Mouse (Mus musculus) gastrocnemius, adult 2 months (tissue): ENCODE measurements around the gene Ccr1l1. TPM values are rescaled to one million over a fixed set of nuclear protein-coding genes. Genes with fewer than 3 reads are reported as not detected.
A peak's percentile ranks its signal among the peaks of the same experiment; 100 is the strongest.
"Not testable (repeated sequence)": the region's sequence is repeated elsewhere in the genome, so short reads cannot be mapped to it uniquely, and the experiment has no call there.

Source experiments
- DNase-seq: peaks from one replicate; pipeline ENCODE4 v3.0.0; 2022
- H3K27ac ChIP-seq: fragments of 200-600 bp; 2 replicates; pipeline ENCODE4 v1.8.1; 2022; ENCODE audit warnings: mild to moderate bottlenecking
- H3K4me3 ChIP-seq: fragments of 200-600 bp; 2 replicates; pipeline ENCODE4 v1.8.1; 2022; ENCODE audit warnings: mild to moderate bottlenecking, moderate library complexity
- CTCF ChIP-seq: fragments of 200-600 bp; IDR thresholded peaks from 2 replicates; pipeline ENCODE4 v1.8.1; 2022; ENCODE audit warnings: antibody characterized with exemption, mild to moderate bottlenecking, moderate library complexity
- intact Hi-C: fragments of 180-260 bp; cut with DNase I; formaldehyde crosslinking; loops from one replicate; pipeline ENCODE4 v1.15.1; 2025
- total RNA-seq, 2 experiments: library from RNA; stranded (reverse); gene quantifications; 2 replicates each; pipeline ENCODE4 v1.2.3; 2021

Gene Ccr1l1
- total RNA-seq, 2 experiments from 2014 or later = not detected

DNA sequence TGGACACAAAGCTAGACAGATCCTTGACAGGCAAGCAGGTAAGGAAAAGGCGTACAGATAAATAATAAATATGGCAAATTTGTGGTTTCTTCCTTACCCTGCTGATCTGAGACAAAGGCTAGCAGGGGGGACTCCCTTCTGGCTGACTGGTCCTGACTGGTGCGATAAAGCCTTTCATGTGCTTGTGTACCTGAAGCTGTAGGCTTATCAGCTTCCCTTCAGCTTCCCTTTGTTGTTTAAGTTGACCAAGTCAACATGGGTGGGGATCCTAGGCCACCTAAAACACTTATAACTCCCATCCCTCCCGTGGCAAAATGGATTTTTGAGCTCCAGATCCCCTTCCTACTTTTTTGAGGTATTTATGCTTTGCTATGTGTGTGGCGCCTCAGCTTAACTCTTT lies 3.7 kb upstream of the Ccr1l1 start:
- no peak overlapping the region for H3K27ac ChIP-seq
- intact Hi-C loops = no loop called here
- no peak overlapping the region for H3K4me3 ChIP-seq
- DNase-seq = no peak
- TF ChIP-seq CTCF = no peak

DNA sequence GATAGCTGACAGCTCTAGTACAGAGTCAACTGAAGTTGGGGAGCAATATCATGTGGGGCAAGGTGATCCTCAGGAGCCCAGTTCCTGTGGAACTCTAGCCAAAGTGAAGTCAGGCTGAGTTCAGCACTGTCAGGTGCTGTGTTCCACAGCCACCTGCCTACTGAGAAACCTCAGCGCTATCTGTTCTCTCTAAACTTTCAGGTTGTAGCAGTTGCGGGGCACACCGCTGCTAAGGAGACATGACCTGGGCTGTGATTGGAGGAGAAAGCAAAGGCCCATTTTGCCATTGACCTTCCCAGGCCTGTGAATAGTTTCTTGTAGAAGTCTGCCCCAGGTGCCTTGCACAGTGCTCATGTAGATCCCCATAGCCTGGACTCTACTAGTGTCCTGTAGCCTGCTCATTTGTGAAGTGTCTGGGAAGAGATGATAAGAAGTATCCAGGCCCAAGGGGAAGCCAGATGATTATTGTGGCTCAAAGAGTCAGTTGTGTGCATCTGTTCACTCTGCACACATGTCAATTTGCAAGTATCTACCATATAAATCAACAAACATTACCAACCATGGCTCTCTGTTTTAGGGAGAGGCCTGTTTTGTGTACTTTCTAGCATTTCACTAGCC lies 2.8 kb upstream of the Ccr1l1 start:
- H3K4me3 ChIP-seq, intact Hi-C loops, H3K27ac ChIP-seq, DNase-seq: not testable (repeated sequence)

DNA sequence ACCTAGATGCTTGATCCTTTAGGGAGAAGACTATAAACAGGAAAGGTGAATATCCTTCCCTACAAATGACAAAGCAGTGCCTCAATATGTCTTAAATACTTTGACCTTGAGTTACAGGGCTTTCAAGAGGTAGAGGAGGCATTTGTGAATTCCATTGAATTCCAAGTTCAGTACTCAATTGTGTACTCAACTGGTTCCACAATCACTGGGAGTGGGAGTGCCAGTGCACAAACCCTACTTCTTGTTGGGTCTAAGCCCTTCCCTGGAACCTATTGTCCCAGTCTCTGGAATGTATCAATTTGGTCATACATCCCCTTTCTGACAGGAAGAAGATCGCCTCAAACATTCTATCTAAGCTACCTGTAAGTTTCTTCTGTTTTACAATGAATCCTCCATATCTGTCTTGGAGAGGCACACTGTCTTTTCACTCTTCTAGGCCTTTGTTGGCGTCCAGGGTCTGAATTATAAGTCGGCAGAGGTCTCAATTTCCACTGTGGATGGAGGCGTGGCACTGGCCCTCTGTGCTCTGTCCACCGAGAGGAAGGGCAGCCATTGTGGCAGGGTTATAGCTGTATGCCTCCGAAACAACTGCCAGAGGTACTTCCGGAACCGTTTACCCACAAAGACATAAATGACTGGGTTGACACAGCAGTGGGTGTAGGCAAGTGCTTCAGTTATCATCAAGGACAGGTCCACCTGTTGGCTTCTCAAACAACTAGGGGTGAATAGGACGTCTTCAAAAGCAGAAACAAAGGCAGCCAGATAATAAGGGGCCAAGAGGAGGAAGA lies 1.1 kb downstream of the Ccr1l1 start:
- TF ChIP-seq CTCF = no peak
- Histone ChIP-seq H3K4me3 (no peak overlapping the region), H3K27ac (no peak overlapping the region)
- no peak for DNase-seq
- intact Hi-C loops = no loop called here

DNA sequence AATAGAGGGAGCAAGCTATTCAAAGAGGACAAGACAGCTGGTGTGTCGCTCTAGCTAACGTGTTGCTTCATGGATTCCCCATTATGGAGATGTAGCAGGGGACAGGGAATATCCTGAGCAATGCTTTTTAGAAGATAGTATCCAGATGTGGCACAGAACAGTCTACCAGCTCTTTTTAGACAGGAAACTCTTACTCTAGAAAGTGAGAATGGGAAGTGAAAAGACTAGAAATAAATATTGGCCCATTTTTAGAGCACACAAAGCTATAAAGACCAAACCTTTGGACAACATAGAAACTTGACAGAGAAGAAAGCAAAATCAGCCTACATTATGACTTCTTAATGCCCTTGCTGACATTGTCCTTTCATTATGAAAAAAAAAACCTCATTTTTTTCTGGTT lies 2.6 kb downstream of the Ccr1l1 start:
- Histone ChIP-seq H3K4me3 (no peak overlapping the region), H3K27ac (no peak overlapping the region)
- DNase-seq = no peak
- intact Hi-C loops = no loop called here
- no peak for TF ChIP-seq CTCF

DNA sequence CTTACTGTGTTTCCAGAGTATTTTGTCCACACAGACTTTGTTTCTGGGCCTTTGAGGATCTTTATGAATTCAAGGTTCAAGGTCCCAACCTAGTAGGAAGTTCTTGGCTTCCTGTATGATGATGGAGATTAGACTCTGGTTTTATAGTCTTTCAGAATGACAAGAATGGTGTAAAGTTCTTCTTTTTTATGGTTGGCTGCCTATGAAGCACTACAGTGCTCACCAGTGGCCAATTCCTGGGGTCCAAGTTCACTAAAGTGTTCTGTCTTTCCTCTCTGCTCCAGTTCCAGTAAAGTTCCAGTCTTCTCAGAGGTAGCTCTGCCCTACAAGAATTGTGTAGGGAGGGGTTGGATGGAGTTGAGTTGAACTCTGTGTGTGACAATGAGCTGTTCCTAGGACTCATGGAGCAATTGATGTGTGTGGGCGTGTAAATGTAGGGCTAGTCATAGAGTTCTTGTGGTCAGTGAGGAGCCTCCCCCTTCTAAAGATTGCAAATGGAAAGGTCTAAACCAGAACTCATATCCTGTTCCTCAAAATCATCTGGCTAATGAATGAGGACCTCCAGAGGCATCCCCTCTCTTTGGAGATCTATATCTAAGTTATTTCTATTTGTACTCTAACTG lies 9.8 kb downstream of the Ccr1l1 start, which contains the start of gene Ccr1:
TSS of gene Ccr1 (minus strand) at position 403 of the 623 bp plus-strand sequence.
- Histone ChIP-seq H3K4me3 (no peak within 1 kb of the TSS), H3K27ac (no peak within 1 kb of the TSS)
- intact Hi-C loops = no loop called here
- DNase-seq = no peak
- TF ChIP-seq CTCF = no peak

DNA sequence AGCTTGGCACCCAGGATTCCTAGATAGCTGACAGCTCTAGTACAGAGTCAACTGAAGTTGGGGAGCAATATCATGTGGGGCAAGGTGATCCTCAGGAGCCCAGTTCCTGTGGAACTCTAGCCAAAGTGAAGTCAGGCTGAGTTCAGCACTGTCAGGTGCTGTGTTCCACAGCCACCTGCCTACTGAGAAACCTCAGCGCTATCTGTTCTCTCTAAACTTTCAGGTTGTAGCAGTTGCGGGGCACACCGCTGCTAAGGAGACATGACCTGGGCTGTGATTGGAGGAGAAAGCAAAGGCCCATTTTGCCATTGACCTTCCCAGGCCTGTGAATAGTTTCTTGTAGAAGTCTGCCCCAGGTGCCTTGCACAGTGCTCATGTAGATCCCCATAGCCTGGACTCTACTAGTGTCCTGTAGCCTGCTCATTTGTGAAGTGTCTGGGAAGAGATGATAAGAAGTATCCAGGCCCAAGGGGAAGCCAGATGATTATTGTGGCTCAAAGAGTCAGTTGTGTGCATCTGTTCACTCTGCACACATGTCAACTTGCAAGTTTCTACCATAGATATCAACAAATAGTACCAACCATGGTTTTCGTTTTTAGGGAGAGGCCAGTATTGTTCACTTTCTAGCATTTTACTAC lies 11.2 kb downstream of the Ccr1l1 start:
- intact Hi-C loops, H3K27ac ChIP-seq, DNase-seq, H3K4me3 ChIP-seq: not testable (repeated sequence)

- no peak for TF ChIP-seq CTCF
- H3K27ac ChIP-seq = no peak overlapping the region
- no peak overlapping the region for H3K4me3 ChIP-seq
- intact Hi-C loops = no loop called here
- DNase-seq = no peak
These were observed 13.4 kb downstream of the Ccr1l1 start for GRCm38 (mm10) chr9:123964776-123965175.

DNA sequence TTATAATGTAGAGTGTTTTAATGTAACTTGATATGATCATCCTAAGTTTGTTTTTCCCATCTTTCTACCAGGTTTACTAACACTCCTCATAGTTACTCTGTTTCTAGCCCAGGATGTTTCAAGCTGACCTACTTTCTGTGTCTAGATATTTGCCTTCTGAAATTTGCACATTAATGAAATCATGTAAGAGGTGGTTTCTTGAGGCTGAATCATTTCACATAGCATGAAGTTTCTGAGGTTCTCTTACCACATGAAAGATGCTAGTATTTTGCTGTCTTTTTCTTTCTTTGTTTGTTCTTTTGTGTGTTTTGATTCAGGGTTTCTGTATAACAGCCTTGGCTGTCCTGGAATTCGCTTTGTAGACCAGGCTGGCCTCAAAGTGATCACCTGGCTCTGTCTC lies 18.0 kb downstream of the Ccr1l1 start:
- no peak overlapping the region for H3K4me3 ChIP-seq
- intact Hi-C loops = no loop called here
- TF ChIP-seq CTCF = no peak
- H3K27ac ChIP-seq = no peak overlapping the region
- no peak for DNase-seq

DNA sequence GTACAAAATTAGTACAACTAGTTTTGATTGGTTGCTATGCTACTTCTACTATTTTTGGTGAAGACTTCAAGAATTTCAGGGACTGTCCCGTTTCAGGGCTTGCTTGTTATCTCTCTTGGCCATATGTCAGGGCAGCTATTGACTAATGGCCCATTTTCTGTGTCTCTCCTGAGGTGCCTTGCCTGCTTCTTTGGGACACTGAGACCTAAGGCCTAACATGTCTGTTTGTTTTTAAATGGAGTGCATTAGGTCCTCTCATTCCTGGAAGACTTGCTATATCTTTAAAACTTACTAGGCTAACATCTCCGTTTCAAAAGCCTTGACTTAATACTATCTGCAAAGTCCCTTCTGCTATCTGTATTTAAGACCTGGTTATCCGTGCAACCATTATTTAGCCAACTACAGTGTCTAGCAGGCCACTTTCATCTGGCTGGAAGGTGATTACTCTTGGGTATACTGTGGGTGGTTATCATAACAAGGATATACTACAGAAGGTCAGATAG lies 20.2 kb downstream of the Ccr1l1 start:
- DNase-seq = no peak
- no peak for TF ChIP-seq CTCF
- H3K27ac ChIP-seq = no peak overlapping the region
- no peak overlapping the region for H3K4me3 ChIP-seq
- intact Hi-C loops = no loop called here

GRCm38 (mm10) chr9:123956892-123957291 lies 21.3 kb downstream of the Ccr1l1 start:
- no peak for DNase-seq
- H3K4me3 ChIP-seq = no peak overlapping the region
- intact Hi-C loops = no loop called here
- no peak for TF ChIP-seq CTCF
- no peak overlapping the region for H3K27ac ChIP-seq

GRCm38 (mm10) chr9:123953551-123953950 lies 24.7 kb downstream of the Ccr1l1 start:
- H3K27ac ChIP-seq = no peak overlapping the region
- TF ChIP-seq CTCF = no peak
- intact Hi-C loops = no loop called here
- no peak overlapping the region for H3K4me3 ChIP-seq
- DNase-seq = no peak

DNA sequence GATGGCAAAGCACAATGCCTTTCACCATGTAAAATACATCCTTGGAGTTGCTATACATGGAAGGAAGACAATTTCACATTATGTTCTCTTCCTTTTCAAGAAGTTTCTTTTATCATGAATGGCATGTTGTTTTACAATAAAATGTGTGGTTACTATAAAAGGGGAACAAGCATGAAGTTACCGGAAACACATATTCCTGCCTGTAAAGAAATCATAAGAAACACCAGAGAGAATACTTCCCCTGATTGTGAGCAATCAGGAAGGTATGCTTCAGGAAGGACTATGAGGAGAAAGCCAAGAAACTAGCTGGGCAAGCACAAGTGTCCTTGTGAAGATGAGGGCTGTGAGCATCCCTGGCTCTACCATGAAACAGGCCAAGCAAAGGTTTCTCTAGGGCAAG lies 27.0 kb downstream of the Ccr1l1 start:
- intact Hi-C loops = no loop called here
- no peak for TF ChIP-seq CTCF
- Histone ChIP-seq H3K4me3 (no peak overlapping the region), H3K27ac (no peak overlapping the region)
- DNase-seq = no peak

GRCm38 (mm10) chr9:123949432-123949831 lies 28.8 kb downstream of the Ccr1l1 start:
- peak overlapping the region; percentile 46 for H3K27ac ChIP-seq
- DNase-seq = no peak
- intact Hi-C loops = no loop called here
- H3K4me3 ChIP-seq = no peak overlapping the region
- no peak for TF ChIP-seq CTCF
